10 mouse cellular contexts compared by ENCODE assay signal in genomic region chr4:133170056-133170524, GRCm38 (mm10). TPM values are rescaled to one million over a fixed set of nuclear protein-coding genes. Genes with fewer than 3 reads are reported as not detected.
A peak's percentile ranks its signal among the peaks of the same experiment; 100 is the strongest.
DNase-seq lines count a peak whose midpoint lies in the region; ATAC-seq and TF ChIP-seq lines count a peak whose summit lies in the region.
"Had no signal": no experiment of that assay in that cellular context is flagged by ENCODE, and none has a peak within 500 bp of the region (broad histone marks: within the 10 kb centered on the region; RNA-seq: fewer than 3 reads in every experiment).

No protein-coding gene starts in this region.

- no peak overlapping the region for H3K4me3 ChIP-seq in liver, adult 2 months (ENCODE audit: insufficient read depth, low read depth, low read length)
- H3K4me3 ChIP-seq in brown adipose tissue, adult 24 weeks (ENCODE audit: insufficient read depth, low read depth, low read length): no peak overlapping the region
- no peak overlapping the region for H3K4me3 ChIP-seq in liver, embryonic 16.5 days (ENCODE audit: low read depth, low read length)
- no peak overlapping the region for H3K4me3 ChIP-seq in stomach, embryonic 14.5 days (ENCODE audit: low read depth, low read length)
- H3K4me3 ChIP-seq: neural tube, embryonic 13.5 days had no signal

- peak overlapping the region; percentile 30 for H3K4me2 ChIP-seq in liver, embryonic 16.5 days (ENCODE audit: low read depth, low read length)
- no peak overlapping the region for H3K4me2 ChIP-seq in stomach, embryonic 14.5 days (replicated peaks; ENCODE audit: low read depth, low read length)
- H3K4me2 ChIP-seq: neural tube, embryonic 13.5 days had no signal

- peak; percentile 60 for DNase-seq in liver, adult 2 months (ENCODE audit: extremely low read depth, low read depth, low spot score)
- DNase-seq in liver: no peak
- no peak for DNase-seq in frontal cortex, postnatal 10 days (ENCODE audit: low spot score in 2 of 2)
- DNase-seq: adrenal gland, adult 8-10 months had no signal

- TF ChIP-seq POLR2A in liver, adult 2 months (IDR thresholded peaks at IDR 0.05; ENCODE audit: extremely low read depth, insufficient read depth, low read length): no peak

- 70% methylated on average over 3 of the region's 3 CpGs for WGBS in liver, adult 2 months
- WGBS in liver, embryonic 16.5 days (ENCODE audit: insufficient replicate concordance): 18% methylated on average over 3 of the region's 3 CpGs
- 75% methylated on average over 3 of the region's 3 CpGs for WGBS in stomach, embryonic 14.5 days

- peaks cover 37% of the 10 kb centered on the region for H3K79me2 ChIP-seq in liver, adult 2 months (ENCODE audit: control insufficient read depth, insufficient read depth, low read length)

- H3K27ac ChIP-seq in liver, adult 2 months (replicated peaks; ENCODE audit: insufficient read depth, low read depth, low read length): peak overlapping the region; percentile 23; the same call in 1 of the 2 replicates
- peak overlapping the region; percentile 74 for H3K27ac ChIP-seq in brown adipose tissue, adult 24 weeks (replicated peaks; ENCODE audit: low read depth, low read length)
- H3K27ac ChIP-seq in liver, embryonic 16.5 days (ENCODE audit: low read length): peak overlapping the region; percentile 81
- H3K27ac ChIP-seq in stomach, embryonic 14.5 days (ENCODE audit: low read length): peak overlapping the region; percentile 71; the same call in 1 of the 2 replicates
- H3K27ac ChIP-seq: neural tube, embryonic 13.5 days had no signal

- H3K27me3 ChIP-seq in liver, adult 2 months (ENCODE audit: control insufficient read depth, insufficient read depth, low read length): no peaks in the 10 kb centered on the region
- H3K27me3 ChIP-seq in liver, embryonic 16.5 days (ENCODE audit: control insufficient read depth, insufficient read depth, low read depth, low read length): no peaks in the 10 kb centered on the region
- H3K27me3 ChIP-seq in stomach, embryonic 14.5 days (ENCODE audit: control insufficient read depth, insufficient read depth, low read length): no peaks in the 10 kb centered on the region
- H3K27me3 ChIP-seq: neural tube, embryonic 13.5 days had no signal

- ATAC-seq in liver, embryonic 16.5 days (ENCODE audit: low read depth): 0 out of 2 replicates have a peak, but pooled peaks have one; percentile 32
- ATAC-seq in stomach, embryonic 14.5 days (ENCODE audit: insufficient number of reproducible peaks, insufficient read depth, low FRiP score, low read depth): no peak
- no peak for ATAC-seq in erythroblast, adult 5-6 weeks (replicated peaks; ENCODE audit: low FRiP score, poor library complexity, severe bottlenecking)

- H3K9me3 ChIP-seq in liver, embryonic 16.5 days (replicated peaks; ENCODE audit: control insufficient read depth, low read length): no peaks in the 10 kb centered on the region
- no peaks in the 10 kb centered on the region for H3K9me3 ChIP-seq in stomach, embryonic 14.5 days (ENCODE audit: control insufficient read depth, low read depth, low read length)
- H3K9me3 ChIP-seq: neural tube, embryonic 13.5 days had no signal

- H3K36me3 ChIP-seq in liver, adult 2 months (ENCODE audit: control insufficient read depth, insufficient read depth, low read length): no peaks in the 10 kb centered on the region
- no peaks in the 10 kb centered on the region for H3K36me3 ChIP-seq in liver, embryonic 16.5 days (ENCODE audit: control insufficient read depth, insufficient read depth)
- no peaks in the 10 kb centered on the region; the same call in 1 of the 2 replicates for H3K36me3 ChIP-seq in stomach, embryonic 14.5 days (ENCODE audit: control insufficient read depth, insufficient read depth, low read length)
- H3K36me3 ChIP-seq: neural tube, embryonic 13.5 days had no signal

- TF ChIP-seq CTCF in liver, adult 2 months (IDR thresholded peaks at IDR 0.05; ENCODE audit: low read depth, low read length): no peak

- H3K4me1 ChIP-seq in liver, adult 2 months (ENCODE audit: control insufficient read depth, insufficient read depth, low read length): peaks cover 13% of the 10 kb centered on the region
- H3K4me1 ChIP-seq in brown adipose tissue, adult 24 weeks (ENCODE audit: control insufficient read depth, insufficient read depth, insufficient read length, low read length): peaks cover 49% of the 10 kb centered on the region
- H3K4me1 ChIP-seq in liver, embryonic 16.5 days (ENCODE audit: control insufficient read depth, low read depth, low read length): peaks cover 19% of the 10 kb centered on the region
- peaks cover 17% of the 10 kb centered on the region for H3K4me1 ChIP-seq in stomach, embryonic 14.5 days (ENCODE audit: control insufficient read depth, insufficient read depth, low read length)

- no peak overlapping the region for H3K9ac ChIP-seq in liver, adult 2 months (ENCODE audit: low read depth, low read length)
- H3K9ac ChIP-seq in liver, embryonic 16.5 days (ENCODE audit: low read depth, low read length): no peak overlapping the region
- H3K9ac ChIP-seq in stomach, embryonic 14.5 days (replicated peaks; ENCODE audit: low read depth, low read length): no peak overlapping the region
- H3K9ac ChIP-seq: neural tube, embryonic 13.5 days had no signal

RNA-seq across cellular contexts. Expression of gene Wasf2, which starts 39.8 kb away (rescaled TPM):
- total RNA-seq in liver, adult 2 months (2014; rRNA removed): 6.0 and 10.7 TPM in 2 replicates
- 12.3 and 17.0 TPM in 2 replicates for polyA plus RNA-seq in liver, adult 2 months (2012; rRNA removed)
- 39.6 and 39.8 TPM in 2 replicates for polyA plus RNA-seq in brown adipose tissue, adult 24 weeks (2012; ENCODE audit: insufficient read depth, insufficient read length, missing spikeins)
- polyA plus RNA-seq in liver, embryonic 16.5 days (2015; fragmentation: Nextera tagmentation; extraction: Ambion mirVana): 41.4 and 42.7 TPM in 2 replicates
- polyA plus RNA-seq in stomach, embryonic 14.5 days (2014; fragmentation: Nextera tagmentation; extraction: Ambion mirVana): 120 and 124 TPM in 2 replicates
- total RNA-seq in erythroblast, adult 5-6 weeks (2015; ENCODE audit: low replicate concordance): 49.6 and 78.6 TPM in 2 replicates
- 40.3 and 58.8 TPM in 2 replicates for total RNA-seq in erythroblast, adult 5-6 weeks (2017; ENCODE audit: low replicate concordance)

RNA-seq across cellular contexts. Expression of gene Cd164l2, which starts 41.8 kb away (rescaled TPM):
- not detected in 2 replicates for total RNA-seq in liver, adult 2 months (2014; rRNA removed)
- not detected in 2 replicates for polyA plus RNA-seq in liver, adult 2 months (2012; rRNA removed)
- 3.3 and 4.1 TPM in 2 replicates for polyA plus RNA-seq in brown adipose tissue, adult 24 weeks (2012; ENCODE audit: insufficient read depth, insufficient read length, missing spikeins)
- 0.13 TPM in 1 of 2 replicates, not detected in the other for polyA plus RNA-seq in liver, embryonic 16.5 days (2015; fragmentation: Nextera tagmentation; extraction: Ambion mirVana)
- 8.7 and 11.6 TPM in 2 replicates for polyA plus RNA-seq in stomach, embryonic 14.5 days (2014; fragmentation: Nextera tagmentation; extraction: Ambion mirVana)
- not detected in 2 replicates for total RNA-seq in erythroblast, adult 5-6 weeks (2015; ENCODE audit: low replicate concordance)
- total RNA-seq in erythroblast, adult 5-6 weeks (2017; ENCODE audit: low replicate concordance): not detected in 2 replicates

RNA-seq across cellular contexts. Expression of gene Gpr3, which starts 42.2 kb away (rescaled TPM):
- total RNA-seq in liver, adult 2 months (2014; rRNA removed): not detected in 2 replicates
- polyA plus RNA-seq in liver, adult 2 months (2012; rRNA removed): 0.07 TPM in 1 of 2 replicates, not detected in the other
- polyA plus RNA-seq in brown adipose tissue, adult 24 weeks (2012; ENCODE audit: insufficient read depth, insufficient read length, missing spikeins): not detected in 2 replicates
- not detected in 2 replicates for polyA plus RNA-seq in liver, embryonic 16.5 days (2015; fragmentation: Nextera tagmentation; extraction: Ambion mirVana)
- not detected in 2 replicates for polyA plus RNA-seq in stomach, embryonic 14.5 days (2014; fragmentation: Nextera tagmentation; extraction: Ambion mirVana)
- total RNA-seq in erythroblast, adult 5-6 weeks (2015; ENCODE audit: low replicate concordance): not detected in 2 replicates
- not detected in 2 replicates for total RNA-seq in erythroblast, adult 5-6 weeks (2017; ENCODE audit: low replicate concordance)
- polyA plus RNA-seq: kidney, embryonic 14.5 days had no signal

Comparison
In these comparisons a context has a peak if more than half of its experiments do, and no peak if none do; other contexts are left out.
1. H3K27ac ChIP-seq: peak in every context shown above with its lines; median percentile 81 in liver, embryonic 16.5 days; 74 in brown adipose tissue, adult 24 weeks; 71 in stomach, embryonic 14.5 days; 23 in liver, adult 2 months.